Mouse (Mus musculus) G1E (cell line): Measurements from ENCODE around the gene Apobr. TPM values are rescaled to one million over a fixed set of nuclear protein-coding genes. Genes with fewer than 3 reads are reported as not detected.
A peak's percentile ranks its signal among the peaks of the same experiment; 100 is the strongest.

ENCODE experiments used
- ATAC-seq: 2 replicates; pipeline ENCODE4 v1.8.0; 2016; ENCODE audit warnings: mild to moderate bottlenecking; ENCODE audit not compliant: insufficient number of reproducible peaks, poor library complexity, low FRiP score, severe bottlenecking; ENCODE audit errors: extremely low read depth
- DNase-seq: peaks from one replicate; pipeline ENCODE4 v3.0.0; 2012; ENCODE audit warnings: low spot score
- H3K27me3 ChIP-seq: 2 replicates; pipeline ENCODE4 v1.6.1; 2012; ENCODE audit warnings: mild to moderate bottlenecking, low read length, inconsistent platforms; ENCODE audit not compliant: insufficient read depth
- H3K36me3 ChIP-seq: replicated peaks from 2 replicates; pipeline ENCODE3; 2012; ENCODE audit warnings: mild to moderate bottlenecking, inconsistent platforms
- H3K4me1 ChIP-seq: 2 replicates; pipeline ENCODE4 v1.6.1; 2012; ENCODE audit warnings: low read depth, low read length, inconsistent platforms, mixed read lengths; ENCODE audit not compliant: insufficient read depth
- H3K4me3 ChIP-seq: 2 replicates; pipeline ENCODE4 v1.5.1; 2012; ENCODE audit warnings: low read depth, mild to moderate bottlenecking, inconsistent platforms, low read length, moderate library complexity, mixed read lengths
- H3K9me3 ChIP-seq: replicated peaks from 2 replicates; pipeline ENCODE4 v1.6.1; 2012; ENCODE audit warnings: inconsistent platforms
- CTCF ChIP-seq: IDR thresholded peaks from 2 replicates; pipeline ENCODE4 v1.5.1; 2012; ENCODE audit warnings: low read depth, low read length, inconsistent platforms, mixed read lengths
- GATA1 ChIP-seq: IDR thresholded peaks from 2 replicates; pipeline ENCODE4 v1.6.1; 2012; ENCODE audit warnings: borderline replicate concordance, low read length, inconsistent platforms, mixed read lengths
- GATA2 ChIP-seq: IDR thresholded peaks from 2 replicates; pipeline ENCODE4 v1.6.1; 2012; ENCODE audit warnings: low read depth, low read length, inconsistent platforms, borderline replicate concordance
- POLR2AphosphoS5 ChIP-seq: IDR thresholded peaks from 2 replicates; pipeline ENCODE4 v1.6.1; 2012; ENCODE audit warnings: low read depth, low read length, inconsistent platforms; ENCODE audit not compliant: insufficient replicate concordance
- TAL1 ChIP-seq: conservative IDR thresholded peaks from 2 replicates; pipeline ENCODE4 v1.6.1; 2012; ENCODE audit warnings: low read depth, low read length, inconsistent platforms, mixed read lengths
- polyA plus RNA-seq: library from polyadenylated mRNA; stranded (reverse); fragments of >175 nt; gene quantifications from 2 replicates; pipeline ENCODE4 v1.2.3, GENCODE M21; 2012
- total RNA-seq, 2 experiments: library from RNA; stranded (forward) in 1 of 2; stranded (reverse) in 1 of 2; fragments of 200-1000 nt in 1 of 2; fragments of >200 nt in 1 of 2; fragmentation: Nextera tagmentation in 1 of 2; gene quantifications; 2 replicates each; pipeline ENCODE4 v1.2.3; 2014 to 2017

Gene Apobr
- total and polyA plus RNA-seq, 3 experiments, result 3.7 to 5.5 (median 4.8) TPM

GRCm38 (mm10) chr7:126582759-126583158 is 2.0 kb upstream of the Apobr start:
- no peaks in the 10 kb centered on the region for H3K9me3 ChIP-seq
- H3K4me1 ChIP-seq, result peaks cover 53% of the 10 kb centered on the region
- TF ChIP-seq TAL1 (no peak), POLR2AphosphoS5 (no peak), GATA1 (no peak)
- H3K4me3 ChIP-seq, result peak overlapping the region; percentile 72
- ATAC-seq (no peak), DNase-seq (no peak)
- H3K27me3 ChIP-seq, result peaks cover 24% of the 10 kb centered on the region
- peaks cover 42% of the 10 kb centered on the region for H3K36me3 ChIP-seq

GRCm38 (mm10) chr7:126583251-126583709 is 1.5 kb upstream of the Apobr start:
- Histone ChIP-seq H3K27me3 (peaks cover 29% of the 10 kb centered on the region), H3K36me3 (peaks cover 37% of the 10 kb centered on the region), H3K9me3 (no peaks in the 10 kb centered on the region), H3K4me3 (peak overlapping the region; percentile 72), H3K4me1 (peaks cover 53% of the 10 kb centered on the region)
- ATAC-seq (peak; percentile 19; the same call in 1 of the 2 replicates), DNase-seq (peak; percentile 89)
- TF ChIP-seq CTCF (no peak), TAL1 (no peak), GATA1 (no peak), GATA2 (no peak), POLR2AphosphoS5 (no peak)

GRCm38 (mm10) chr7:126583761-126584160 is 981 bp upstream of the Apobr start:
- TF ChIP-seq POLR2AphosphoS5 (no peak), CTCF (no peak), GATA2 (no peak), GATA1 (no peak), TAL1 (no peak)
- no peak for DNase-seq
- no peak for ATAC-seq
- Histone ChIP-seq H3K4me1 (peaks cover 53% of the 10 kb centered on the region), H3K27me3 (peaks cover 34% of the 10 kb centered on the region), H3K36me3 (peaks cover 32% of the 10 kb centered on the region), H3K4me3 (peak overlapping the region; percentile 72), H3K9me3 (no peaks in the 10 kb centered on the region)

- H3K4me3 ChIP-seq, result no peak within 1 kb of the TSS; the same call in 1 of the 2 replicates
- peaks cover 51% of the 10 kb centered on the region for H3K4me1 ChIP-seq
- ATAC-seq, result no peak
- TF ChIP-seq POLR2AphosphoS5 (no peak), CTCF (no peak), GATA2 (no peak), GATA1 (no peak), TAL1 (no peak)
- no peak for DNase-seq
- no peaks in the 10 kb centered on the region for H3K9me3 ChIP-seq
- peaks cover 13% of the 10 kb centered on the region for H3K36me3 ChIP-seq
- peaks cover 43% of the 10 kb centered on the region for H3K27me3 ChIP-seq
Measured at GRCm38 (mm10) chr7:126585717-126586116, 975 bp downstream of the Apobr start, which contains the start of gene Cln3. Cln3 (minus strand) TSS chr7:126585817.

- TF ChIP-seq POLR2AphosphoS5 (no peak), CTCF (no peak), GATA1 (no peak), TAL1 (no peak), GATA2 (no peak)
- Histone ChIP-seq H3K4me3 (no peak overlapping the region), H3K36me3 (peaks cover 2% of the 10 kb centered on the region), H3K27me3 (peaks cover 50% of the 10 kb centered on the region), H3K9me3 (no peaks in the 10 kb centered on the region), H3K4me1 (peaks cover 44% of the 10 kb centered on the region)
- ATAC-seq, result no peak
- no peak for DNase-seq
Measured at GRCm38 (mm10) chr7:126586839-126587238, 2.1 kb downstream of the Apobr start.

GRCm38 (mm10) chr7:126587779-126588178 is 3.0 kb downstream of the Apobr start:
- ATAC-seq, result no peak

GRCm38 (mm10) chr7:126594862-126595561 is 10.3 kb downstream of the Apobr start, which contains the start of gene Il27:
Il27 (minus strand) TSS chr7:126594941.
- DNase-seq (no peak), ATAC-seq (no peak)
- Histone ChIP-seq H3K4me3 (no peak within 1 kb of the TSS), H3K4me1 (peaks cover 5% of the 10 kb centered on the region; the same call in 1 of the 2 replicates), H3K9me3 (no peaks in the 10 kb centered on the region), H3K27me3 (peaks cover 77% of the 10 kb centered on the region), H3K36me3 (no peaks in the 10 kb centered on the region)
- TF ChIP-seq CTCF (no peak), POLR2AphosphoS5 (no peak), GATA1 (no peak), GATA2 (no peak), TAL1 (no peak)

More at GRCm38 (mm10) chr7:126587779-126588178, 3.0 kb downstream of the Apobr start:
- Histone ChIP-seq H3K4me1 (peaks cover 37% of the 10 kb centered on the region), H3K36me3 (no peaks in the 10 kb centered on the region), H3K4me3 (no peak overlapping the region), H3K27me3 (peaks cover 59% of the 10 kb centered on the region), H3K9me3 (no peaks in the 10 kb centered on the region)
- TF ChIP-seq POLR2AphosphoS5 (no peak), TAL1 (no peak), GATA1 (no peak), GATA2 (no peak), CTCF (no peak)
- no peak for DNase-seq
